Mouse (Mus musculus): ENCODE results near the gene Slc24a3.

Gene Slc24a3

DNA sequence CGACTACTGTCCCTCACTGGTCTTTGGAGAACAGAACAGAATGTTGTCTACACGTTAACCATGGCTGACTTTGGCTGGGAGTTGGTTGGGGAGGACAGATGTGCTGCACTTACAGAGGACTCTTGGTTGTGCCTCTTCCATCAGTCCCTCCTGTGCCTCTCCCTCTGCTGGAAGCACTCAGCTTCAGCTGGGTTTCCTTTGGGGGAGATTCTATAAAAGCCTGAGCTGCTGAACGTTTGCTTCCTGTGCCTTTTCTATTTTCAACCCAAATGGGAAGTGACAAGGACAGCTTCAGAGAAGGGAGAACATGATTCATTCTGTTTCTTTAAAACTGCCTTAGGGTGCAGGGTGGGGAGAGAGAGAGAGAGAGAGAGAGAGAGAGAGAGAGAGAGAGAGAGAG is 28.5 kb downstream of the Slc24a3 start:
- in situ Hi-C loops (cut with MboI; ENCODE audit: unreplicated experiment in 2 of 2) = no loop called here

DNA sequence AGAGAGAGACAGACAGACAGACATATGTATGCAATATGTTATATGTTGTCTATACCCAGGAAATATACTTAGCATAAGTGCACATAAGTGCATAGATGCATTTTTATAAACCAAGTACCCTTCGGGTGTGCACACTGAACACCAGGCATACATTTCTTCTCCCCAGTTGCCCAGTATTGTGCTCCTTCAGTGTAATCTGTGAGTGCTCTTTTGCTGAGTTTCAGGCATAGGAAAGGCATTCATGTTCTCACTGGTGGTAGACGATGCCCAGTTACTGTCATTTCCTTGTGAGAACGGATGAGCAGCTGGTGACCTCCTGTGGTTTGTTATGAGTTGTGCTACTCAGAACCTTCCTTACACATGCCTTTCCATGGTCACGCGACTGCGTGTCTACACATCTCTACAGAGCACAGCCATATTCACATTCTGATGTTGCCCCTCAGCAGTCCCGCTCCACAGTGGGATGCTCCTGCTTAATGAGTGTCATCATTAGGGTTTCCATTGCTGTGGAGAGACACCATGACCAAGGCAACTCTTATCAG is 29.0 kb downstream of the Slc24a3 start:
- in situ Hi-C loops (cut with MboI; ENCODE audit: unreplicated experiment in 2 of 2) = no loop called here

DNA sequence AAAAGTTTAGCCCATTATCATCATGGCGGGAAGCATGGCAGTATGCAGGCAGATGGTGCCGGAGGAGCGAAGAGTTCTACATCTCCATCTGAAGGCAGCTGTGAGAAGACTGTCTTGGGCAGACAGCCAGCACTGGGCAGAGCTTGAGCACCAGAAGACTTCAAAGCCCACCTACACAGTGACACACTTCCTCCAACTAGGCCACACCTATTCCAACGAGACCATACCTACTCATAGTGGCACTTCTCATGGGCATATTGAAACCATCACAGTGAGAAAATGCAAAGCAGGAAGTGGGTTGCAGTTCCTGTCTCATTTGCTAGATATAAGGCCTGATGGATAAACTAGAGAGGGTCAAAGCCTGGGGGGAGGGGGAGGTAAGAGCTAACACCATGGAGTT is 29.5 kb downstream of the Slc24a3 start:
- in situ Hi-C loops (cut with MboI; ENCODE audit: unreplicated experiment in 2 of 2) = no loop called here

DNA sequence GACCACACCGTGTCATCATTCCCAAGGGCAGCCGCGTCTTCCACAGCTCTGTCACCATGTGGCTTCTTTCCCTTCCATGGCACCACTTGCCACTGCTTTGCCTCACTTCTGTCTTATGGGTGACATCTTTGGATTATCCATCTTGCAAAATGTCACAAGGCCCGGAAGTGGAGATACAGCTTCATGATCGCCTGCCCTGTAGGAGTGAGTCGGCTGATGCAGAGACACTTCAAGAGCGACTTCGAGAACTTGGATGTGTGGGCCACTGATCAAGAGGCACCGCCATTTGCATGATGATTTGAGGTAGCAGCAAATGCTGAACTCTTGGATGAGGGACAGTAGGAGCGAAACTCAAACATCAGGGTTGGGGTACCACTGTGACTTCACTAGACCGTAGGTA is 46.0 kb downstream of the Slc24a3 start:
- in situ Hi-C loops (cut with MboI; ENCODE audit: unreplicated experiment in 2 of 2) = no loop called here

DNA sequence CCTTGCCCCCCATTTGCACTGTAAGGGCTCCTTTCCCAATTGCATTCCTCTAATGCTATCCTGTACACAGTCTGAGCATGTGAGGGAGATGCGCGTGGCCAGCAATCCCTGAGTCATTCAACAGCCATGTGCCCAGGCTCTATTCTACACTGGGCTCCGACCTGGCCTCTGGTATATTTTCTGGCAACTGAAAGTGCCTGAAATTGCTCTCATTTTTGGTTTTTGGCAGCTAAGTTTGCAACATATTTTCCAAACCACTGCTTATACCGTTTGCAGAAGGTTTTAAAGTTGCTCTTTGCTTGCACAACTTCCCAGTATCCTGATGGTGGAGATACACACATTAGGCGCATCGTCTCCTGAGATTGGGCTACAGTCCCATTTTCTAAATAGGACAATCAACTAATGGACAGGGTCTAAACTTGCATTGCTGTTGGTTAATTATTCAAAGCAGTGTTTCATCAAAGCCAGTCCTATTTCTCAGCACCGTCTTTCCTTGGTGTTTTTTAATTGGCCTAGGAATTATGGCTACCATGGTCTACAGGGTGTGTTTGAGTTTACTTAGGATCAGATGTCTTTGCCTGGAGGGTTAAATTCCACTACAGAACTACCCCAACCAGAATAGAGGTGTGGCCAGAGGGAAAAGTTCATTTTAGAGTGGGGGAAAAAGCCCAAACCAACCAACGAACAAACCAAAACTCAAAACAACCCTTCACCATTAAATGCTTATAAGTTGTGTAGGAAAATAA is 46.7 kb downstream of the Slc24a3 start:
- in situ Hi-C loops (cut with MboI; ENCODE audit: unreplicated experiment in 2 of 2) = no loop called here

DNA sequence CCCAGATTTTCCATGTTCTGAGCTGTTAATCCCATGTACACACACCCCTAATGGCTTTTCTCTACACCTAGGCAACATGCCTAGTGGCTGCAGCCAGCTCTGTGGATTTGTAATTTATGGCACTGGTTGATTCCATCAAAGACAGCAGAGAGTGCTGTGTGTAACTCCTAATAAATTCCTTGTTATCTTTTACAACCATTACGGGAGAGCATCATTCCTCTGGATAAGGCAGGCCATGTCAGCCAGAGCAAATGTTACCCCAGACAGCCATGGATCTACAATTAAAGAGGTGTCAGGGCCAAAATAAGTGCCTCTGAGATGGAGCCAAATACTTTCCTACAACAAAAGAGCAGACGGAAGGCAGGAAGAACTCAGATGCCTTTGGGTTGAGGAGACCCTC is 49.0 kb downstream of the Slc24a3 start:
- in situ Hi-C loops (cut with MboI; ENCODE audit: unreplicated experiment in 2 of 2) = no loop called here

DNA sequence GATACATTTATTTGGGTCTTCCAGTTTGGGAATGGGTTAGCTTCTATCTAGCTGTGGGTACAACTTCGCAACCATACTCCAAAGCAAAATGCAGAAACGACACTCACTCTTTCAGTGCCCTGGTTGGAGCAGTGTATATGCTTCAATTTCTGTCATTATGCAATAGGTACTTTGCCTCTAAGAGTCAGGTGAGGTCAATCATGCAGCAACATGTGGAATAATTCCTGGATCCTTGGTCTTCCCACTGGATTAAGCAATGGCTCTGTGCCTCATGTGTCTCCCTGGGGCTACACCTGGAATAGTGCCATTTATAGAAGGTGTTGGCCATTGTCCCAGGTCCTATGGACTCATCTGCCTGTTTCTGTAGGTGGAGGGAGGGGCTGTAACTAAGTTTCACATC is 49.9 kb downstream of the Slc24a3 start:
- in situ Hi-C loops (cut with MboI; ENCODE audit: unreplicated experiment in 2 of 2) = no loop called here

DNA sequence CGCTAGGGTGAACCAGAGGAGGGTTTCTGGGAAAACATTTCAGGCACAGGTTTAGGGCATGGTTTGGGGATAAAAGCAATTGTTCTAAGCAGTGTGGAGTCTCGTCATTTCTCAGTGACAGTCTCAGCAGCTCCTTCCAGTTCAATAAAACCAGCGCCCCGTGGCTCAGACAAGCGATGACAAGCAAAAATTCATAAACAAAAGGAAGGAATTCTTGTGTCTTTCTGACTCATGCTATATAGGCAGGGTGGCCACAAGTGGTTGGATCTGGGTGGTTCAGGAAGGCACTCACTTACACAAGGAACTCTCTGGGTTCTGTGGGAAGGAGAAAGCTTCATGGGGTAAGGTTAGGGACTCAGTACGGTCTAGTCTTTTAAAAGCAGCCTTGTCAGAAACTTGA is 51.7 kb downstream of the Slc24a3 start:
- in situ Hi-C loops (cut with MboI; ENCODE audit: unreplicated experiment in 2 of 2) = no loop called here

DNA sequence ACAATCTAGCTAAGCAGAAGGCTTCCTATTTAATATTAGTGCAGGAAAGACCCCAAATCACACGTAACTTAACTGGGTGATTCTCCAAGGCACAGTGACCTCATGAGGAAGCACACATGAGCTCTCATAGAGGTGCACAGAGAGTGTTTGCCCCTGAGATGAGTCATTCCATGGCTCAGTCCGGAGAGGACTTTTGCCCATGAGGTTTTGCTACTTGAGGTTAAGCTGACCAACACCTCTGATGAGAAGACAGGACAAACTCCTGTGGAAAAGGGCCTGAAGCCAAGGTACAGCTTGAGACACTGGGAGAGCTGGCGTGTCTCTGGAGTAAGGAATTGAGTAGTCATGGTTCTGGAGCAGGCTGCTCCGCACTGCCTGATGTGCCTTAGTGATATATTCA is 56.1 kb downstream of the Slc24a3 start:
- in situ Hi-C loops (cut with MboI; ENCODE audit: unreplicated experiment in 2 of 2) = no loop called here

DNA sequence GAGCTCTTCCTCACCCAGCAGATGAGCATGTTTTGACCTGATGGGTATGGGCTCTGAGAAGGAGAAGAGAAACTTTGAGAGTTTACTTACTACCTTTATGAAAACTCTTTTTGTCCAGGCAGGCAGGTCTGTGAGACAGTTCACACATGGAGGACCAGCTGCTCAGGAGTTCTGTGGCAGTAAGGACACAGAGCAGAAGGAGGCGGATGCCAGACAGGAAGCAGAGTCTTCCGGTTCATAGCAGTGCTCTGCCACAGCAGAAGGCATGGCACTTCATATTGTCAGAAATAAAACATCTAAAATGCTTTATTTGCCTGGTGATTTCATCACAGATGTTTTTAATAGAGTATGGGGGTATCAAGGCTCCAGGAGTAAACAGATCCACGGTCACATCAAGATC is 58.1 kb downstream of the Slc24a3 start:
- in situ Hi-C loops (cut with MboI; ENCODE audit: unreplicated experiment in 2 of 2) = no loop called here

DNA sequence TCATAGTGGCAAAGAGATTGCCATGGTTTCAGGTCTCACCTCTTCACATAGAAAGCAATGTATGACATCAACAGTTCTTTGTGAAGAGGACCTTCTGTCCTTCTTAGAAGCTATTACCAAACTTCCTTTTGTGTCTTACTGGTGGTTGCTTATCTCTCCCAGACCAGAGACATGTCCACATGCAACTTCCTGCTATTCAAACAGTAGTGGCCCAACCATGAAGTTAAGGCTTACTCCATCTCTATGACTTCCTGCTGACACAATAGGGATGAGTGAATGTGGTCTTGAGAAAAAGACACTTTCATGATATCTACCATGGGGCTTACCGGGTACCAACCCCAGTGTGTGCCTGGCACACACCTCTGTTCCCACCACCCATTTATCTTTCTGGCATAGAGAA is 58.5 kb downstream of the Slc24a3 start:
- in situ Hi-C loops (cut with MboI; ENCODE audit: unreplicated experiment in 2 of 2) = no loop called here

DNA sequence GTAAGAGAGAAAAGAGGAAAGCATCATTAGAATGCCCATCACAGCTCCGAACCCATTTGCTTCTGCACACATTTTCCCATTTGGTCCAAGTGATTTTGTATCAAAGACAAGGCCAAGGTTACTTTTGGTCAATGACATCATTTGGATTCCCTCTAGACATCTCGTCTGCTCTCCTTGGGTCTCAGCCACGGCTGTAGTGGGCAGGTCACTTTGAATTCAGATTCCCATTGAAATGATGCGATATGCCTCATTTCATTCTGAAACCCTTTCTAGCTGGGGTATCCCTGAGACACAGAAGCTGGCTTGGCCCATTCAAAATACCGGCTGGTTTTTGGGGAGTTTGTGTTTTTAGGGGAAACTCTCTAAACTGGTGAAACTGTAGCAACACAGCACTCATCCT is 59.8 kb downstream of the Slc24a3 start:
- in situ Hi-C loops (cut with MboI; ENCODE audit: unreplicated experiment in 2 of 2) = no loop called here

DNA sequence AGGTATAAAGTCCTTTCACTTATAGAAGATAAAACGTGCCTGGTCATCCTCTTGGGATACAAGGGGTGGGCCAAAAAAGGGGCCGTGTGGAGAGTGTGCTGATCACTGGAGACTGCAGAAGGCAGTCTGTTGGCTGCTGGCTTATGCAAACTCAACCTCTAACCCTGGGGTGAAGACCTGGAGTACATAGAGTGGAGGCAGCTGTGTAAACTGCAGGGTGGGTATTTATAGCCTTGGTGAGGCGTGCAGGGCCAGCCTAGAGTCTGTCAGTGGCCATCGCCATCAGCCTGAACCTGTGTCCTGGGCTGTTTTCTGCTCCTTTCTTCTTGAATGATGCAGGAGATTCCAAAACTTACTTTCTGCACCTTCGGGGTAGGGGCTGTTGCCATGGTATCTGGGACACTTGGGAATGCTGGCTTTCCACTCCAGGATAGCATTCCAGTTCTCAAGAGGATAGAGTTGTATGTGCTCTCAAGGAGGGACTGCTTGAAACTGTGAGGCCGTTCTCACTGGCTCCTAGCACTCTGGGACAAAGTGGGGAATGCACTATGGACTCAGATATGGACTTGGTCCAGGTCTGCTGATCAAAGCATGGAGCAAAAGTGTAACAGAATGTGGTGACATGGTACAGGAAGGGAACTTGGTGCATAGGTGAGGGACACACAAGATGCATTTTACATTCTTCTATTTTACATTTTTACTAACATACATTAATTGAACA is 65.4 kb downstream of the Slc24a3 start:
- in situ Hi-C loops (cut with MboI; ENCODE audit: unreplicated experiment in 2 of 2) = no loop called here

DNA sequence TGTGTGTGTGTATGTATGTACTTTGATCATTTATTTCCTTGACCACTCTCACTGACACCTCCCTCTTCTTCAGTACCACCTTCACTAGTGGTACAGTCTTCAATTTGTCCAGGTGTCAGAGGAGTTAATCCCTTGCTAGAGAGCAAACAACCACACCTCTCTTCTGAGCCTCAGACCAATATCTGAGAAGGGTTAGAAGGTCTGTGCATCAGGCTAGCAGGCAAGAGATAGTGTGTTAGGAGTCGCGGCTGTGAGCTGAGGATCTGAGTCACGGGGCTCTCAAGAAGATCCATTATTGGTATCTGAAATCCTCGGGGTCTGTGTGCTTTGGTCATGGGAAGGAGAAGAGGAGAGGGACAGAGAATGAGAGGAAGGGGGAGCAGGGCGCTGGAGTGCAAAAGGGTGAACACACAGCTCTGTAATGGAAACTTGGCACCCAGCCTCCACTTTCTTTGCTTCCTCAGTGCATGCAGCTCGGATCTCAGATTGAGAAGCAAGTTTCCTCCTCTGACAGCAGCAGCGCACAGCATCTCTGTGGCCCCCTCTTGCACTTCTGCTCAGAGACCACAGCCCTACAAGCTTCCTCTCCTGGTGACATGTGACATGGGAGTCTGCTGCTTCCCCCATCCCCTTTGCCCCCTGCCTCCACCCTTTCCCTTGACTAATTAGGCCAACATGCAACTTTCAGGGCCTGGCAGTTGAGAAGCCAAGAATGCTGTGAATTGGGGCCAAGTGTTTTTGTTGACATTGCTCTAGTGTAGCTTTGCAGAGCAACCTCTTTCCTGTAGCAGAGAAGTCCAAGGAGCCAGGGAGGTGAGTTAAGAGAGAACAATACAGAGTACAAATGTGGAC is 66.2 kb downstream of the Slc24a3 start:
- in situ Hi-C loops (cut with MboI; ENCODE audit: unreplicated experiment in 2 of 2) = no loop called here

DNA sequence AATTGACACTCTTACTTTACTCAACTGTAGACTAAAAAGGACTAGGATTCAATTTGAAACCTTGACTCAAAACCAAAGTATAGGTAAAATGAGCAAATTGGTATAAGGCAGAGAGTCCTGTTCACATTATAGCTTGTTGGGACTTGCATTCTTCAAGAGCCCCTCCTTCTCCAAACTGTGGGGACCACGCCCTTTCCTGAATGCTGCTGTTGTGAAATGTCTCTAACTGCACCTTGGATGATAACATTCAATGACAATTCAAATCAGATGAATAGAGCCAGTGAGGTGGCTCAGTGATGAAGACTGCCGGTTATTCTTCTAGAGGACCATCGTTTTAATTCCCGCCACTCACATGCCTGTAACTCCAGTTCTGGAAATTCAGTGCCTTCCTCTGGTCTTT is 78.8 kb downstream of the Slc24a3 start:
- in situ Hi-C loops (cut with MboI; ENCODE audit: unreplicated experiment in 2 of 2) = no loop called here

DNA sequence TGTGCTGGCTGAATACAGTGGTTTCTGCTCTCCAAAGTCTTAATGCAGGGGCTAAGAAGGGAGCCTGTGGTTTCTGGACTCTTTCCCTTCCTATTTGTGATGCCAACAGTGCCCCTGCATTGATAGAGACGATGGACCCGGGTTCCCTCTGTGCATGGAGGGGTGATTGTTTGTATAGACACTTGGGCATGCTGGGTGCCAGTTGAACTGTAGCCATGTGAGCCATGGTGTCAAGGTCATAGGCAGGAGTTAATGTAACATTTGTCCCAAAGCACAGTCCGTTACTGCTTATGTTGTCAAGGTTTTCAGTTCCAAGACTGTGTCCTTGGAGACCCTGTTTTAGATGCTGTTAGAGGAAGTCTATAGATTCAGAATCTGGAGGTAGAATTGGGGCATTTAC is 80.6 kb downstream of the Slc24a3 start:
- in situ Hi-C loops (cut with MboI; ENCODE audit: unreplicated experiment in 2 of 2) = no loop called here

DNA sequence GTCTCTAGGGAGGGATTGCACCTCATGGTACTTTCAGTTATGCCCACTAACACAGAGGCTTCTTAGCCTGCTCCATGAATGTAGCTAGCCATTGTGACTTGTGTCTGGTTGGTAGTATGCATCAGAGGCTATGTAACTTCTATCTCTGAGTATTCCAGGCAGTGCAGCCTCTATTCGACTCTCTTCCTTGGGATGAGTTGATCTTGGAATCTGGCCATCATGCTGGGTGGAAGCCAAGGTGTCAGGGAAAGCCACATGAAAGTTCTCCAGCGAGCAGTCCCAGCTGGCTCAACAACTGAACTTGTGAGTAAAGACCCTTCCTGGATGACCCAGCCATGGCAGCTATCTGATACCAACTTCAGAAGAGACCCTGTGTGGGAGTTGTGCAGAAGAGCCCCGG is 89.8 kb downstream of the Slc24a3 start:
- in situ Hi-C loops (cut with MboI; ENCODE audit: unreplicated experiment in 2 of 2) = no loop called here

DNA sequence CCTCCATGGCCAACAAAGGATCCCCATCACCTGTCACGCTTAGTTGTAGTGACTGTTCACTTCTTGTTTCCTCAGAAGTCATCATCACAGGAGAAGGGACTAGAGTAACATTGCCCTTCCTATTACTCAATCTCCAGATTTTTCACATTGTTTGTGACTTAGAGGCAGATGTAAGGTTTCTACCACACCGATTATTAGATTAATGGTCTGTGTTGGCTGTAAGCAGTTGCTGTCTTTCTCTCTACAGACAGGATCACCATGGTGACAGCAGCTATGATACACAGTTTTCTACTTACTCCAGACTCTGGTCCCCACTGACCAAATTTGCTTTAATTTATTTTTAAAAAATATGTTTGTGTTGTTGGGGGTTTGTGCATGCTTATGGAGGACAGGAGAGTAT is 90.3 kb downstream of the Slc24a3 start:
- in situ Hi-C loops (cut with MboI; ENCODE audit: unreplicated experiment in 2 of 2) = no loop called here

DNA sequence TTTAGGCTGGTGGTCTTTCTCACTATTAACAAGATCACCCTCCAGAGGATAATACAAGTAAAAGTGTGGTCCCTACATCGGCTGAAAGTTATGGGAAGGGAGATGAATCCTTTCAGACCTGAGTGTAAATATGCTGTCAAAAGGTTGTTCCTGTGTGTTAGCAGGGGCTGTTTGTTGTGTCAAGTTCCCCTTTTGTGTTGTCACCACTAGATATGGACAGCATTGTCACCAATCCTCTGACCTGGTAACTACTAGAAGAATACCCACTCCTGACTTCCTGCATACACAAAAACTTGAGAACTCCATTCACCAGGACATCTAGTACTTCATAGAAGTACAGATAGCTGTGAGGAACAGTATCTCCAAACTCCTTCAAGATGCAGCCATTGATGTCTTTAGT is 93.0 kb downstream of the Slc24a3 start:
- in situ Hi-C loops (cut with MboI; ENCODE audit: unreplicated experiment in 2 of 2) = loop anchor here in 1 of 2 experiments (5.0 kb wide), 1 partner anchor 98 kb away; no protein-coding TSS in a partner anchor

DNA sequence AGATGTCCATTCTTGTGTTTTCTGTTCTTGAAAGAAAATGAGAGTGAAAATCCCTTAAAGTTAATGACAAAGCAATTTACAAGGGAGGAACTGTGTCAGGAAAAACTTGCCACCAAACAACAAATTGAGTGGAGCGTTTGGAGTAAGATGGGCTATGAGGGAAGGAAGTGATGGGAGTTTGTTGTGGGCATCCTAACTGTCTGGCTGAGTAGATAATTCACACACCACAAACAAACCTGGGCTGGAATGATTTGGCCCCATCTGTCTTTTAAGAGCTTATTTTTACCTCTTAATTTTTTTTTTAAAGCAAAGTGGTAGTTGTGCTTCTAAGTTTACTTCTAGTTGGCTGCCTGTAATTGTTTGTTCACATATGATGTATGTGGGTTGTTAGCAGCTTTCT is 94.6 kb downstream of the Slc24a3 start:
- in situ Hi-C loops (cut with MboI; ENCODE audit: unreplicated experiment in 2 of 2) = loop anchor here in 1 of 2 experiments (5.0 kb wide), 1 partner anchor 100 kb away; no protein-coding TSS in a partner anchor

DNA sequence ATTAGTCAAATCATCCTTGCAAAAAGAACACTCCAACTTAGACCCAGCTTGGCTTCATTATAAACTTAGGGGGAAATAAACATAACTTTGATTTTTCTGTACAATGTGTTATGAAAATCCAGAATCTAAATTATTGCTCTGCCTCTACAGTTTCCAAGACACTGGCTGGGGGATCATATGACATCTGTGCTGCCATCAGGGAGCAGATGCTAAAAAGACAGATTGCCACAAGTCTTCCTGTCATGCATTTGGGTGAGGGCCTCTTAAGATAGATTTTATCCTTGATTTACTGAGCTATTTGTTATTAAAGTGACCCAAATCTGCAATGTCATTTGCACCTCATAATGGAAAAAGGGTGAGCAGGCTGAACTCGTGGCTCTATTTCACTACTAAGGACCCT is 99.2 kb downstream of the Slc24a3 start:
- in situ Hi-C loops (cut with MboI; ENCODE audit: unreplicated experiment in 2 of 2) = no loop called here
